Mouse (Mus musculus): Measurements from ENCODE around the gene Olfr1154.

Gene Olfr1154

GRCm38 (mm10) chr2:87905066-87905465 is at the start of gene Olfr1154:
Gene Olfr1154, minus strand, starts transcription at chr2:87905166.
- DNase-seq (ENCODE audit: low spot score) = no peak

DNA sequence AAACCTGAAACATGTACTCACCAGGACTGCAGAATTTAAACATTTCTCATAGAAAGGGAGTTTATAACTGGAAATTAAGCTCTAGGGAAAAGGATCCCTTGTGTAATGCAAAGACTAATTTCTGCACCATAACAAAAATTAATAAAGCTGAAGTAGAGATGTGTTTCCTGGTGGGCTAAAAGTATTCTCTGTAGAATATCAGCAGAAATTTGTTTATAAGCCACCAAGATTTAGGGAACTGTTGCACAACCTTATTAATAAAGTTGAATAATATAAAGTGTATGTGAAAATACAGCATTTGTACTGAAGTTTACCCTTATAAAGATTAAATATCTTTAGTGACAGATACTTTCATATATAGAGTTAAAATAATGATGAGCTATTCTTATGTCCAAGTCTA is 48.0 kb upstream of the Olfr1154 start, which contains the start of gene Olfr1156:
Olfr1156 (minus strand) TSS at position 101 of the 400 bp plus-strand sequence.
- DNase-seq (ENCODE audit: low spot score) = no peak

- no peak for DNase-seq (ENCODE audit: low spot score)
Measured at GRCm38 (mm10) chr2:87945037-87945436, 40.1 kb upstream of the Olfr1154 start, which contains the start of gene Olfr1155. Gene Olfr1155, minus strand, starts transcription at chr2:87945137.

DNA sequence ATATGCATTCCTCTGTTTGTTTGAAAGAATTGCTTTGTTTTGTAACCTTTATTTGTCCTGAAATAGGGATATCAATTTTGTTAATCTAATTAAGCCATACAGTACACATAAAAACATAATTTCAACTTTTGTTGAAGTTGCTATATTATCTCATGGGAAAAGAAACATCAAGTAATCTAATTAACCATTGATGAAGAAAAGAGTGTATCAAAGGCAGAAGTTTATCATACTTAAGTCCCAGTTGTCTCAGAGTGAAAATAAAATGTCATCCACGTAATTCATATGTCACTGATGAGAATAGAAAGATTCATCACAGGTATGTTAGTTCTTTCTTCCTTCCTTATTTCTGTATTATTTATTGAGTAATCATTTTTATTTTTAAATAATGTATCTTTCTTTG is 10.3 kb downstream of the Olfr1154 start, which contains the start of gene Olfr1153:
Olfr1153 (plus strand) TSS at position 301 of the 400 bp plus-strand sequence.
- no peak for DNase-seq (ENCODE audit: low spot score)

DNA sequence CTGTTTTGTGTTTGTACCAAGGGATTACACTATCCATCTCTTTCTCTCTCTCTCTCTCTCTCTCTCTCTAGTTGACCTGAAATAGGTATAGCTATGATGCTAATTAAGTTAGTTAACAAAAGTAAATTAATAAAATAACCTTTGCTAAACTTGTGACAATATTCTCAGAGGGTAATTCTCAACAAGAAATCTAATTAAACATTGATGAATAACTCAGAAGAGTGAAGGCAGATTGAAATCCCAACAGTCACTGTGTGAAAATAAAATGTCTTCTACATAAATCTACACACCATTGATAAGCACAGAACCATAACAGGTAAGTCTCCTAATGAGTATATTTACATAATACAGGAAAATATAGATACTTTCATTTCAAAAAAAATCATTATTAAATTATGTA is 38.8 kb downstream of the Olfr1154 start, which contains the start of gene Olfr1152:
Olfr1152 (plus strand) TSS at position 301 of the 400 bp plus-strand sequence.
- DNase-seq (ENCODE audit: low spot score) = no peak

- no peak for DNase-seq (ENCODE audit: low spot score)
Measured at GRCm38 (mm10) chr2:87855562-87855961, 49.4 kb downstream of the Olfr1154 start, which contains the start of gene Olfr1151. Gene Olfr1151, plus strand, starts transcription at chr2:87855862.

Measured in urinary bladder, postnatal 25 days (tissue).